Mouse (Mus musculus) heart, adult 2 months (tissue): Measurements from ENCODE around the gene Suclg1.

Source experiments
- CTCF ChIP-seq: fragments of 200-600 bp; IDR thresholded peaks from 2 replicates; pipeline ENCODE4 v1.8.1; 2022; ENCODE audit warnings: antibody characterized with exemption, mild to moderate bottlenecking, moderate library complexity
- EP300 ChIP-seq: fragments of 200-500 bp; IDR thresholded peaks from 2 replicates; pipeline ENCODE4 v1.6.1; 2011; ENCODE audit warnings: low read depth, low read length, control low read depth; ENCODE audit not compliant: insufficient read depth

GRCm38 (mm10) chr6:73253006-73253405, 4.8 kb downstream of the Suclg1 start:
- TF ChIP-seq CTCF: no peak
- TF ChIP-seq EP300: no peak
